Mouse (Mus musculus) ES-E14 (cell line): ENCODE results near the gene Spef2.

Experiments
- MAFK ChIP-seq: IDR thresholded peaks from 2 replicates; pipeline ENCODE4 v1.6.1; 2014; ENCODE audit warnings: mild to moderate bottlenecking, low read depth, low read length, inconsistent platforms; ENCODE audit not compliant: insufficient read depth
- ZNF384 ChIP-seq: IDR thresholded peaks from 2 replicates; pipeline ENCODE4 v1.6.1; 2012; ENCODE audit warnings: low read depth, low read length, inconsistent platforms

- no peak for TF ChIP-seq MAFK
- no peak for TF ChIP-seq ZNF384
Measured at GRCm38 (mm10) chr15:9567316-9567715, 181.4 kb downstream of the Spef2 start.
